Mouse (Mus musculus) thymus, adult 2 months (tissue): Measurements from ENCODE around the gene Tubb1.

Source experiments
- CTCF ChIP-seq: fragments of 200-500 bp; IDR thresholded peaks from 2 replicates; pipeline ENCODE4 v1.5.1; 2012; ENCODE audit warnings: mild to moderate bottlenecking, control low read depth, low read length, moderate library complexity, borderline replicate concordance; ENCODE audit not compliant: control insufficient read depth, poor library complexity, insufficient read depth; ENCODE audit errors: extremely low read depth
- POLR2A ChIP-seq: fragments of 200-500 bp; IDR thresholded peaks from 2 replicates; pipeline ENCODE4 v1.6.1; 2012; ENCODE audit warnings: mild to moderate bottlenecking, low read length, control low read depth, moderate library complexity; ENCODE audit not compliant: control insufficient read depth, poor library complexity, insufficient read depth; ENCODE audit errors: extremely low read depth

DNA sequence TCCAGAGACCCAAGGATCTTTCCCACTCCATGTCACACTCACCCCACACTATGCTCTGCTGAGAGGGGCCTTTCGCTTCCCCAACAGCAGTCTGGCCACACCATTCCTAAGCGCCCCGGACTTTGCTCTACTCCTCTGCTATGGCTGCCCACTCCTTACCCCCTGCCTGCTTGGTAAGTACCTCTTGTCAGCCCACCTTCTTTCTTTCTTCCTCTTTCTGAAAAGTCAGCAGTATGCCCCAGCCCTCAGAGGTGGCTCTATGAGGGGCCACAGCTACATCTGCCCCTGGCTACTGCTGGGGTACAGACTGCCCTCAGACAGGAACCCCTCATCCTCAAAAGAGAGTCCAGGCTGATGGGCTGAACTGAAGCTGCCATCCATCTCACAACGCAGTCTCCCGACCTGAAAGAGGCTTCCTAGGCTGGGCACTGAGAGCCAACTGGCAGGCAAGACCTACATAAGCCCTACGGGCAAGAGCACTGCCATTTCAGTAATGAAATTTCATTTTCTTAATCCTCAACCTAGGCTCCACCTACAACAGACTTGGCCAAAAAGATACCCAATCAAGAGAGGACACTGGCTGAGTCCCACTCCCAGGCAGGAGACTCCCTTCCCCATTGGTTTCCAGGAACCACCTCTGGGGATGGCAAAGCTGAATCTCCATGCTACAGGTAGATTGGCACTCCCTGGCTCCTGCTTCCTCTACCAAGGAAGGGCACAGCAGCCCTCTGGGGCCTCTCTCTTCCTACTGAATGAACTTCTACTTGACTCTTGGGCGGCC lies 13.4 kb upstream of the Tubb1 start:
- TF ChIP-seq CTCF: no peak
- no peak for TF ChIP-seq POLR2A
